Mouse (Mus musculus): ENCODE data around the gene Krit1. TPM values are rescaled to one million over a fixed set of nuclear protein-coding genes. Genes with fewer than 3 reads are reported as not detected.
"Not testable (repeated sequence)": the region's sequence is repeated elsewhere in the genome, so short reads cannot be mapped to it uniquely, and the experiment has no call there.

Gene Krit1
- total and polyA plus RNA-seq, 2 experiments from 2014 or later, result 23.8 to 29.5 TPM

- peak; percentile 16 for DNase-seq (ENCODE audit: low spot score)
- no peak within 1 kb of the TSS for H3K27ac ChIP-seq (ENCODE audit: low read depth)
- H3K9ac ChIP-seq (replicated peaks; ENCODE audit: low read depth, low read length), result no peak within 1 kb of the TSS
- TF ChIP-seq EP300 (IDR thresholded peaks at IDR 0.05; ENCODE audit: low read depth) (no peak), CTCF (IDR thresholded peaks at IDR 0.05; ENCODE audit: low read depth) (no peak)
- H3K9me3 ChIP-seq (replicated peaks; ENCODE audit: control insufficient read depth, low read length), result no peaks in the 10 kb centered on the region
- H3K36me3 ChIP-seq (replicated peaks; ENCODE audit: control insufficient read depth, insufficient read depth, low read length), result peaks cover 18% of the 10 kb centered on the region; the same call in 1 of the 2 replicates
- no peak for ATAC-seq (ENCODE audit: insufficient read depth, low read depth)
- WGBS, result 8% methylated on average over 24 of the region's 24 CpGs
- H3K4me2 ChIP-seq (ENCODE audit: low read depth, low read length), result peak within 1 kb of the TSS; percentile 73
- H3K4me3 ChIP-seq (ENCODE audit: low read depth, low read length), result peak within 1 kb of the TSS; percentile 41
- peaks cover 4% of the 10 kb centered on the region; the same call in 1 of the 2 replicates for H3K4me1 ChIP-seq (ENCODE audit: control insufficient read depth, insufficient read depth)
- H3K27me3 ChIP-seq (ENCODE audit: control insufficient read depth, insufficient read depth, low read length), result no peaks in the 10 kb centered on the region
Observed at GRCm38 (mm10) chr5:3845026-3845425, 42.0 kb downstream of the Krit1 start, which contains the start of gene Lrrd1. Gene Lrrd1, plus strand, starts transcription at chr5:3845173.

GRCm38 (mm10) chr5:3870161-3870560 is 67.2 kb downstream of the Krit1 start:
- H3K27ac ChIP-seq (ENCODE audit: low read depth), result no peak overlapping the region

GRCm38 (mm10) chr5:3872348-3872747 is 69.4 kb downstream of the Krit1 start:
- no peak overlapping the region for H3K4me2 ChIP-seq (ENCODE audit: low read depth, low read length)
- H3K27me3 ChIP-seq (ENCODE audit: control insufficient read depth, insufficient read depth, low read length), result no peaks in the 10 kb centered on the region
- no peak overlapping the region for H3K27ac ChIP-seq (ENCODE audit: low read depth)
- TF ChIP-seq CTCF (IDR thresholded peaks at IDR 0.05; ENCODE audit: low read depth) (no peak), EP300 (IDR thresholded peaks at IDR 0.05; ENCODE audit: low read depth) (no peak)
- no peak for ATAC-seq (ENCODE audit: insufficient read depth, low read depth)
- H3K4me1 ChIP-seq (ENCODE audit: control insufficient read depth, insufficient read depth), result no peaks in the 10 kb centered on the region
- no peak overlapping the region for H3K4me3 ChIP-seq (ENCODE audit: low read depth, low read length)
- H3K9ac ChIP-seq (replicated peaks; ENCODE audit: low read depth, low read length), result no peak overlapping the region
- 64% methylated on average over 1 of the region's 1 CpGs for WGBS
- no peak for DNase-seq (ENCODE audit: low spot score)
- no peaks in the 10 kb centered on the region for H3K36me3 ChIP-seq (replicated peaks; ENCODE audit: control insufficient read depth, insufficient read depth, low read length)
- no peaks in the 10 kb centered on the region for H3K9me3 ChIP-seq (replicated peaks; ENCODE audit: control insufficient read depth, low read length)

More at GRCm38 (mm10) chr5:3870161-3870560, 67.2 kb downstream of the Krit1 start:
- 36% methylated on average over 4 of the region's 4 CpGs for WGBS
- no peak for TF ChIP-seq EP300 (IDR thresholded peaks at IDR 0.05; ENCODE audit: low read depth)
- no peak for TF ChIP-seq CTCF (IDR thresholded peaks at IDR 0.05; ENCODE audit: low read depth)
- Histone ChIP-seq H3K4me1 (ENCODE audit: control insufficient read depth, insufficient read depth) (no peaks in the 10 kb centered on the region), H3K9me3 (replicated peaks; ENCODE audit: control insufficient read depth, low read length) (no peaks in the 10 kb centered on the region), H3K9ac (replicated peaks; ENCODE audit: low read depth, low read length) (no peak overlapping the region), H3K4me2 (ENCODE audit: low read depth, low read length) (no peak overlapping the region), H3K27me3 (ENCODE audit: control insufficient read depth, insufficient read depth, low read length) (no peaks in the 10 kb centered on the region), H3K36me3 (replicated peaks; ENCODE audit: control insufficient read depth, insufficient read depth, low read length) (no peaks in the 10 kb centered on the region), H3K4me3 (ENCODE audit: low read depth, low read length) (no peak overlapping the region)
- no peak for ATAC-seq (ENCODE audit: insufficient read depth, low read depth)
- DNase-seq (ENCODE audit: low spot score), result no peak

- 63% methylated on average over 3 of the region's 3 CpGs for WGBS
- Histone ChIP-seq H3K4me1 (ENCODE audit: control insufficient read depth, insufficient read depth) (no peaks in the 10 kb centered on the region), H3K27ac (ENCODE audit: low read depth) (no peak overlapping the region), H3K36me3 (replicated peaks; ENCODE audit: control insufficient read depth, insufficient read depth, low read length) (no peaks in the 10 kb centered on the region), H3K4me3 (ENCODE audit: low read depth, low read length) (no peak overlapping the region), H3K4me2 (ENCODE audit: low read depth, low read length) (no peak overlapping the region), H3K9ac (replicated peaks; ENCODE audit: low read depth, low read length) (no peak overlapping the region), H3K9me3 (replicated peaks; ENCODE audit: control insufficient read depth, low read length) (no peaks in the 10 kb centered on the region), H3K27me3 (ENCODE audit: control insufficient read depth, insufficient read depth, low read length) (no peaks in the 10 kb centered on the region)
- DNase-seq (ENCODE audit: low spot score) (no peak), ATAC-seq (ENCODE audit: insufficient read depth, low read depth) (no peak)
- no peak for TF ChIP-seq EP300 (IDR thresholded peaks at IDR 0.05; ENCODE audit: low read depth)
- no peak for TF ChIP-seq CTCF (IDR thresholded peaks at IDR 0.05; ENCODE audit: low read depth)
Observed at GRCm38 (mm10) chr5:3873485-3873884, 70.5 kb downstream of the Krit1 start.

- WGBS, result 73% methylated on average over 7 of the region's 7 CpGs
- not testable (repeated sequence) for H3K4me1 ChIP-seq (ENCODE audit: control insufficient read depth, insufficient read depth); H3K27ac ChIP-seq (ENCODE audit: low read depth); DNase-seq (ENCODE audit: low spot score); H3K9ac ChIP-seq (replicated peaks; ENCODE audit: low read depth, low read length); H3K27me3 ChIP-seq (ENCODE audit: control insufficient read depth, insufficient read depth, low read length); H3K4me2 ChIP-seq (ENCODE audit: low read depth, low read length); H3K9me3 ChIP-seq (replicated peaks; ENCODE audit: control insufficient read depth, low read length); H3K36me3 ChIP-seq (replicated peaks; ENCODE audit: control insufficient read depth, insufficient read depth, low read length); ATAC-seq (ENCODE audit: insufficient read depth, low read depth); H3K4me3 ChIP-seq (ENCODE audit: low read depth, low read length)
Observed at GRCm38 (mm10) chr5:3886862-3887261, 83.9 kb downstream of the Krit1 start.

GRCm38 (mm10) chr5:3889201-3889600 is 86.2 kb downstream of the Krit1 start:
- Histone ChIP-seq H3K27ac (ENCODE audit: low read depth) (no peak overlapping the region), H3K36me3 (replicated peaks; ENCODE audit: control insufficient read depth, insufficient read depth, low read length) (no peaks in the 10 kb centered on the region), H3K4me2 (ENCODE audit: low read depth, low read length) (no peak overlapping the region), H3K9me3 (replicated peaks; ENCODE audit: control insufficient read depth, low read length) (no peaks in the 10 kb centered on the region), H3K4me3 (ENCODE audit: low read depth, low read length) (no peak overlapping the region), H3K4me1 (ENCODE audit: control insufficient read depth, insufficient read depth) (no peaks in the 10 kb centered on the region), H3K27me3 (ENCODE audit: control insufficient read depth, insufficient read depth, low read length) (no peaks in the 10 kb centered on the region), H3K9ac (replicated peaks; ENCODE audit: low read depth, low read length) (no peak overlapping the region)
- ATAC-seq (ENCODE audit: insufficient read depth, low read depth) (no peak), DNase-seq (ENCODE audit: low spot score) (no peak)
- TF ChIP-seq EP300 (IDR thresholded peaks at IDR 0.05; ENCODE audit: low read depth) (no peak), CTCF (IDR thresholded peaks at IDR 0.05; ENCODE audit: low read depth) (no peak)

GRCm38 (mm10) chr5:3893459-3894293 is 90.7 kb downstream of the Krit1 start, which contains the start of gene Mterf1a:
Gene Mterf1a, minus strand, starts transcription at chr5:3893933.
- not testable (repeated sequence) for DNase-seq (ENCODE audit: low spot score); H3K36me3 ChIP-seq (replicated peaks; ENCODE audit: control insufficient read depth, insufficient read depth, low read length); H3K4me1 ChIP-seq (ENCODE audit: control insufficient read depth, insufficient read depth); H3K9me3 ChIP-seq (replicated peaks; ENCODE audit: control insufficient read depth, low read length); H3K27me3 ChIP-seq (ENCODE audit: control insufficient read depth, insufficient read depth, low read length); H3K27ac ChIP-seq (ENCODE audit: low read depth)
- peak within 1 kb of the TSS; percentile 49 for H3K4me3 ChIP-seq (ENCODE audit: low read depth, low read length)
- H3K4me2 ChIP-seq (ENCODE audit: low read depth, low read length), result peak within 1 kb of the TSS; percentile 70
- peak; percentile 100 for ATAC-seq (ENCODE audit: insufficient read depth, low read depth)
- WGBS, result 0% methylated on average over 4 of the region's 47 CpGs
- H3K9ac ChIP-seq (replicated peaks; ENCODE audit: low read depth, low read length), result peak within 1 kb of the TSS; percentile 40; the same call in 1 of the 2 replicates

- not testable (repeated sequence) for H3K4me2 ChIP-seq (ENCODE audit: low read depth, low read length); H3K4me1 ChIP-seq (ENCODE audit: control insufficient read depth, insufficient read depth); ATAC-seq (ENCODE audit: insufficient read depth, low read depth); H3K9ac ChIP-seq (replicated peaks; ENCODE audit: low read depth, low read length); H3K36me3 ChIP-seq (replicated peaks; ENCODE audit: control insufficient read depth, insufficient read depth, low read length); DNase-seq (ENCODE audit: low spot score); H3K9me3 ChIP-seq (replicated peaks; ENCODE audit: control insufficient read depth, low read length); H3K27ac ChIP-seq (ENCODE audit: low read depth); H3K27me3 ChIP-seq (ENCODE audit: control insufficient read depth, insufficient read depth, low read length)
- 0 out of 2 replicates have a peak overlapping the region, but pooled peaks have one; percentile 21 for H3K4me3 ChIP-seq (ENCODE audit: low read depth, low read length)
- WGBS, result 95% methylated on average over 4 of the region's 4 CpGs
Observed at GRCm38 (mm10) chr5:3894294-3894619, 91.3 kb downstream of the Krit1 start.
